9 mouse cellular contexts compared by ENCODE assay signal in genomic region chr5:149412194-149412575, GRCm38 (mm10). TPM values are rescaled to one million over a fixed set of nuclear protein-coding genes. Genes with fewer than 3 reads are reported as not detected.
DNase-seq lines count a peak whose midpoint lies in the region; ATAC-seq and TF ChIP-seq lines count a peak whose summit lies in the region.
"Had no signal": no experiment of that assay in that cellular context is flagged by ENCODE, and none has a peak within 500 bp of the region (broad histone marks: within the 10 kb centered on the region; RNA-seq: fewer than 3 reads in every experiment).

No protein-coding gene starts in this region.

- no peak; the same call in 1 of the 2 replicates for ATAC-seq in kidney, embryonic 16.5 days (ENCODE audit: low FRiP score, low TSS enrichment)
- peak; percentile 34; the same call in 1 of the 2 replicates for ATAC-seq in embryonic facial prominence, embryonic 13.5 days (ENCODE audit: insufficient number of reproducible peaks, insufficient read depth, low FRiP score, low TSS enrichment, low read depth)
- ATAC-seq in hindbrain, embryonic 14.5 days (ENCODE audit: low FRiP score): 0 out of 2 replicates have a peak, but pooled peaks have one; percentile 21
- ATAC-seq in midbrain, embryonic 13.5 days: no peak; the same call in 1 of the 2 replicates

- no peak for TF ChIP-seq POLR2A in kidney, adult 2 months (IDR thresholded peaks at IDR 0.05; ENCODE audit: low read depth, low read length)
- TF ChIP-seq POLR2A in thymus, adult 2 months (IDR thresholded peaks at IDR 0.05; ENCODE audit: control insufficient read depth, extremely low read depth, insufficient read depth, low read length, poor library complexity): no peak

- 33% methylated on average over 11 of the region's 11 CpGs for WGBS in kidney, embryonic 16.5 days
- WGBS in kidney, adult 2 months: 42% methylated on average over 11 of the region's 11 CpGs
- 31% methylated on average over 11 of the region's 11 CpGs for WGBS in embryonic facial prominence, embryonic 13.5 days
- WGBS in hindbrain, embryonic 14.5 days: 30% methylated on average over 11 of the region's 11 CpGs
- WGBS in midbrain, embryonic 13.5 days: 36% methylated on average over 11 of the region's 11 CpGs
- WGBS in thymus, adult 2 months: 59% methylated on average over 11 of the region's 11 CpGs

- no peak overlapping the region for H3K27ac ChIP-seq in kidney, embryonic 16.5 days (ENCODE audit: low read length)
- H3K27ac ChIP-seq in kidney, adult 2 months (ENCODE audit: insufficient read depth, low read depth, low read length): no peak overlapping the region
- no peak overlapping the region for H3K27ac ChIP-seq in embryonic facial prominence, embryonic 13.5 days
- H3K27ac ChIP-seq in hindbrain, embryonic 14.5 days: peak overlapping the region; percentile 55; the same call in 1 of the 2 replicates
- H3K27ac ChIP-seq in midbrain, embryonic 13.5 days: peak overlapping the region; percentile 73
- no peak overlapping the region for H3K27ac ChIP-seq in thymus, adult 2 months (ENCODE audit: control insufficient read depth, insufficient read depth, low read length)

- peak overlapping the region; percentile 45 for H3K4me3 ChIP-seq in kidney, embryonic 16.5 days (ENCODE audit: low read length)
- H3K4me3 ChIP-seq in kidney, adult 2 months (ENCODE audit: insufficient read depth, low read depth, low read length): no peak overlapping the region
- H3K4me3 ChIP-seq in embryonic facial prominence, embryonic 13.5 days: peak overlapping the region; percentile 41
- H3K4me3 ChIP-seq in hindbrain, embryonic 14.5 days (replicated peaks; ENCODE audit: low read length): peak overlapping the region; percentile 24
- peak overlapping the region; percentile 27 for H3K4me3 ChIP-seq in midbrain, embryonic 13.5 days (replicated peaks)
- H3K4me3 ChIP-seq in thymus, adult 2 months (ENCODE audit: control insufficient read depth, insufficient read depth, low read length): no peak overlapping the region

- H3K9ac ChIP-seq in kidney, embryonic 16.5 days (replicated peaks; ENCODE audit: low read length): peak overlapping the region; percentile 61
- H3K9ac ChIP-seq in embryonic facial prominence, embryonic 13.5 days: peak overlapping the region; percentile 64
- H3K9ac ChIP-seq in hindbrain, embryonic 14.5 days: peak overlapping the region; percentile 52
- peak overlapping the region; percentile 36 for H3K9ac ChIP-seq in midbrain, embryonic 13.5 days (replicated peaks)

- H3K4me1 ChIP-seq in kidney, embryonic 16.5 days (ENCODE audit: insufficient read depth, low read length): peaks cover 8% of the 10 kb centered on the region; the same call in 1 of the 2 replicates
- no peaks in the 10 kb centered on the region for H3K4me1 ChIP-seq in kidney, adult 2 months (ENCODE audit: control insufficient read depth, insufficient read depth, low read length)
- peaks cover 16% of the 10 kb centered on the region for H3K4me1 ChIP-seq in embryonic facial prominence, embryonic 13.5 days
- H3K4me1 ChIP-seq in hindbrain, embryonic 14.5 days (replicated peaks; ENCODE audit: control insufficient read depth, insufficient read depth, low read length): peaks cover 17% of the 10 kb centered on the region
- H3K4me1 ChIP-seq in midbrain, embryonic 13.5 days (replicated peaks): peaks cover 27% of the 10 kb centered on the region
- peaks cover 24% of the 10 kb centered on the region for H3K4me1 ChIP-seq in thymus, adult 2 months (replicated peaks; ENCODE audit: control insufficient read depth, insufficient read depth, low read length)

- H3K9me3 ChIP-seq in kidney, embryonic 16.5 days (ENCODE audit: low read length): peaks cover 5% of the 10 kb centered on the region; the same call in 1 of the 2 replicates
- peaks cover 3% of the 10 kb centered on the region; the same call in 1 of the 2 replicates for H3K9me3 ChIP-seq in embryonic facial prominence, embryonic 13.5 days
- H3K9me3 ChIP-seq in hindbrain, embryonic 14.5 days (ENCODE audit: control insufficient read depth, low read length): no peaks in the 10 kb centered on the region
- no peaks in the 10 kb centered on the region for H3K9me3 ChIP-seq in midbrain, embryonic 13.5 days

- peaks cover 11% of the 10 kb centered on the region for H3K27me3 ChIP-seq in kidney, embryonic 16.5 days (ENCODE audit: insufficient read depth, low read length)
- H3K27me3 ChIP-seq in kidney, adult 2 months (replicated peaks; ENCODE audit: control insufficient read depth, insufficient read depth, low read length): no peaks in the 10 kb centered on the region
- peaks cover 29% of the 10 kb centered on the region for H3K27me3 ChIP-seq in embryonic facial prominence, embryonic 13.5 days
- 0 out of 2 replicates have a peak, but pooled peaks cover 5% of the 10 kb centered on the region for H3K27me3 ChIP-seq in hindbrain, embryonic 14.5 days (ENCODE audit: control insufficient read depth, insufficient read depth, low read length)
- H3K27me3 ChIP-seq in midbrain, embryonic 13.5 days: peaks cover 8% of the 10 kb centered on the region
- H3K27me3 ChIP-seq in thymus, adult 2 months (ENCODE audit: control insufficient read depth, insufficient read depth, low read length): no peaks in the 10 kb centered on the region
- H3K27me3 ChIP-seq: Patski had no signal

- no peaks in the 10 kb centered on the region for H3K36me3 ChIP-seq in kidney, embryonic 16.5 days (ENCODE audit: insufficient read depth, low read length)
- no peaks in the 10 kb centered on the region for H3K36me3 ChIP-seq in kidney, adult 2 months (ENCODE audit: control insufficient read depth, insufficient read depth, low read length)
- no peaks in the 10 kb centered on the region for H3K36me3 ChIP-seq in embryonic facial prominence, embryonic 13.5 days
- no peaks in the 10 kb centered on the region for H3K36me3 ChIP-seq in hindbrain, embryonic 14.5 days (replicated peaks; ENCODE audit: control insufficient read depth, insufficient read depth)
- H3K36me3 ChIP-seq in midbrain, embryonic 13.5 days: no peaks in the 10 kb centered on the region
- no peaks in the 10 kb centered on the region for H3K36me3 ChIP-seq in thymus, adult 2 months (ENCODE audit: control insufficient read depth, insufficient read depth, low read length)

- H3K4me2 ChIP-seq in kidney, embryonic 16.5 days (replicated peaks; ENCODE audit: low read depth, low read length): peak overlapping the region; percentile 74
- peak overlapping the region; percentile 74 for H3K4me2 ChIP-seq in embryonic facial prominence, embryonic 13.5 days
- peak overlapping the region; percentile 53 for H3K4me2 ChIP-seq in hindbrain, embryonic 14.5 days (replicated peaks)
- H3K4me2 ChIP-seq in midbrain, embryonic 13.5 days (replicated peaks): peak overlapping the region; percentile 52

- no peak for DNase-seq in kidney, adult 2 months
- DNase-seq in hindbrain, embryonic 14.5 days (ENCODE audit: low spot score): no peak
- no peak for DNase-seq in retina, postnatal 1 day
- DNase-seq in thymus, adult 2 months: no peak
- no peak for DNase-seq in layer of hippocampus, postnatal 14 days (ENCODE audit: low spot score in 2 of 2)

- TF ChIP-seq CTCF in kidney, adult 2 months (conservative IDR thresholded peaks at IDR 0.05; ENCODE audit: insufficient read depth, insufficient read length, low read depth, low read length): no peak
- no peak for TF ChIP-seq CTCF in thymus, adult 2 months (IDR thresholded peaks at IDR 0.05; ENCODE audit: borderline replicate concordance, control insufficient read depth, extremely low read depth, insufficient read depth, low read length, poor library complexity)

RNA-seq across cellular contexts. Expression of gene Medag, which starts 0.6 kb away (rescaled TPM):
- polyA plus RNA-seq in kidney, embryonic 16.5 days (2015; fragmentation: Nextera tagmentation; extraction: Ambion mirVana): 0.22 and 0.49 TPM in 2 replicates
- polyA plus RNA-seq in kidney, adult 2 months (2012; rRNA removed): 0.61 and 0.88 TPM in 2 replicates
- polyA plus RNA-seq in embryonic facial prominence, embryonic 13.5 days (2015; fragmentation: Nextera tagmentation; extraction: Ambion mirVana): 0.48 and 0.93 TPM in 2 replicates
- polyA plus RNA-seq in hindbrain, embryonic 14.5 days (2014; fragmentation: Nextera tagmentation; extraction: Ambion mirVana): 2.5 and 4.0 TPM in 2 replicates
- polyA plus RNA-seq in midbrain, embryonic 13.5 days (2015; fragmentation: Nextera tagmentation; extraction: Ambion mirVana): 1.9 and 2.3 TPM in 2 replicates
- polyA plus RNA-seq in thymus, adult 2 months (2012; rRNA removed): 2.8 and 2.9 TPM in 2 replicates
- 1 to 10 TPM; 1.6 to 1.7 TPM for total RNA-seq in layer of hippocampus, postnatal 14 days (2021)

RNA-seq across cellular contexts. Expression of gene Tex26, which starts 27.3 kb away (rescaled TPM):
- polyA plus RNA-seq in kidney, embryonic 16.5 days (2015; fragmentation: Nextera tagmentation; extraction: Ambion mirVana): 0.59 TPM in 1 of 2 replicates, not detected in the other
- not detected in 2 replicates for polyA plus RNA-seq in kidney, adult 2 months (2012; rRNA removed)
- polyA plus RNA-seq in embryonic facial prominence, embryonic 13.5 days (2015; fragmentation: Nextera tagmentation; extraction: Ambion mirVana): 0.34 TPM in 1 of 2 replicates, not detected in the other
- 1.1 and 1.2 TPM in 2 replicates for polyA plus RNA-seq in hindbrain, embryonic 14.5 days (2014; fragmentation: Nextera tagmentation; extraction: Ambion mirVana)
- 2.3 and 2.5 TPM in 2 replicates for polyA plus RNA-seq in midbrain, embryonic 13.5 days (2015; fragmentation: Nextera tagmentation; extraction: Ambion mirVana)
- polyA plus RNA-seq in thymus, adult 2 months (2012; rRNA removed): 0.18 and 0.38 TPM in 2 replicates
- under 1 TPM in 1 of 2 experiments, not detected in 1; 0.36 TPM for total RNA-seq in layer of hippocampus, postnatal 14 days (2021)

Comparison
In these comparisons a context has a peak if more than half of its experiments do, and no peak if none do; other contexts are left out.
1. H3K4me3 ChIP-seq: peak in kidney, embryonic 16.5 days (single experiment), embryonic facial prominence, embryonic 13.5 days (single experiment), hindbrain, embryonic 14.5 days (single experiment) and midbrain, embryonic 13.5 days (single experiment); none in kidney, adult 2 months (single experiment) and thymus, adult 2 months (single experiment).
2. ATAC-seq: peak in embryonic facial prominence, embryonic 13.5 days (single experiment) and hindbrain, embryonic 14.5 days (single experiment); none in kidney, embryonic 16.5 days (single experiment) and midbrain, embryonic 13.5 days (single experiment).
3. H3K27ac ChIP-seq: peak in hindbrain, embryonic 14.5 days (single experiment) and midbrain, embryonic 13.5 days (single experiment); none in kidney, embryonic 16.5 days (single experiment), kidney, adult 2 months (single experiment), embryonic facial prominence, embryonic 13.5 days (single experiment) and thymus, adult 2 months (single experiment).
4. Peak in every context shown above with its lines, with median percentiles within 50 percentile points of each other: H3K4me2 ChIP-seq and H3K9ac ChIP-seq.